Comparison of ENCODE assay signal across 10 mouse cellular contexts in genomic region chr5:52188206-52188605, GRCm38 (mm10). TPM values are rescaled to one million over a fixed set of nuclear protein-coding genes. Genes with fewer than 3 reads are reported as not detected.
DNase-seq lines count a peak whose midpoint lies in the region; ATAC-seq and TF ChIP-seq lines count a peak whose summit lies in the region.
"Had no signal": no experiment of that assay in that cellular context is flagged by ENCODE, and none has a peak within 500 bp of the region (broad histone marks: within the 10 kb centered on the region; RNA-seq: fewer than 3 reads in every experiment).

No protein-coding gene starts in this region.

- H3K4me3 ChIP-seq in kidney, embryonic 14.5 days (ENCODE audit: low read length), result peak overlapping the region; percentile 97
- peak overlapping the region; percentile 97; the same call in 1 of the 2 replicates for H3K4me3 ChIP-seq in embryonic facial prominence, embryonic 12.5 days
- H3K4me3 ChIP-seq in hindbrain, postnatal 0 days (ENCODE audit: low read length), result peak overlapping the region; percentile 85
- peak overlapping the region; percentile 96; the same call in 1 of the 2 replicates for H3K4me3 ChIP-seq in midbrain, embryonic 15.5 days

- H3K9me3 ChIP-seq in kidney, embryonic 14.5 days (ENCODE audit: control insufficient read depth, low read length), result no peaks in the 10 kb centered on the region
- no peaks in the 10 kb centered on the region for H3K9me3 ChIP-seq in embryonic facial prominence, embryonic 12.5 days
- H3K9me3 ChIP-seq in hindbrain, postnatal 0 days (ENCODE audit: low read length), result no peaks in the 10 kb centered on the region
- H3K9me3 ChIP-seq in midbrain, embryonic 15.5 days, result no peaks in the 10 kb centered on the region

- peak overlapping the region; percentile 85 for H3K4me2 ChIP-seq in kidney, embryonic 14.5 days (replicated peaks; ENCODE audit: low read depth, low read length)
- H3K4me2 ChIP-seq in embryonic facial prominence, embryonic 12.5 days (replicated peaks), result peak overlapping the region; percentile 61
- peak overlapping the region; percentile 87 for H3K4me2 ChIP-seq in hindbrain, postnatal 0 days (ENCODE audit: low read depth, low read length)
- H3K4me2 ChIP-seq in midbrain, embryonic 15.5 days, result peak overlapping the region; percentile 66

- H3K9ac ChIP-seq in kidney, embryonic 14.5 days (ENCODE audit: low read depth, low read length), result peak overlapping the region; percentile 8; the same call in 1 of the 2 replicates
- H3K9ac ChIP-seq in embryonic facial prominence, embryonic 12.5 days, result no peak overlapping the region
- no peak overlapping the region for H3K9ac ChIP-seq in hindbrain, postnatal 0 days (replicated peaks; ENCODE audit: low read length)
- H3K9ac ChIP-seq in midbrain, embryonic 15.5 days, result no peak overlapping the region

- H3K27me3 ChIP-seq in kidney, embryonic 14.5 days (ENCODE audit: control insufficient read depth, insufficient read depth, low read length), result no peaks in the 10 kb centered on the region
- H3K27me3 ChIP-seq in embryonic facial prominence, embryonic 12.5 days, result no peaks in the 10 kb centered on the region
- no peaks in the 10 kb centered on the region for H3K27me3 ChIP-seq in hindbrain, postnatal 0 days (ENCODE audit: insufficient read depth, low read length)
- no peaks in the 10 kb centered on the region for H3K27me3 ChIP-seq in midbrain, embryonic 15.5 days (replicated peaks)

- ATAC-seq in kidney, embryonic 14.5 days (ENCODE audit: low FRiP score, low TSS enrichment), result no peak
- no peak for ATAC-seq in embryonic facial prominence, embryonic 12.5 days (ENCODE audit: insufficient number of reproducible peaks, insufficient read depth, low FRiP score, low TSS enrichment)
- no peak for ATAC-seq in hindbrain, postnatal 0 days
- no peak for ATAC-seq in midbrain, embryonic 15.5 days (replicated peaks)

- 7% methylated on average over 3 of the region's 3 CpGs for WGBS in kidney, embryonic 14.5 days
- WGBS in embryonic facial prominence, embryonic 12.5 days, result 26% methylated on average over 3 of the region's 3 CpGs
- WGBS in hindbrain, postnatal 0 days, result 16% methylated on average over 3 of the region's 3 CpGs
- WGBS in midbrain, embryonic 15.5 days, result 19% methylated on average over 3 of the region's 3 CpGs

- TF ChIP-seq CTCF in hindbrain, postnatal 0 days (IDR thresholded peaks at IDR 0.05; ENCODE audit: low read depth), result no peak

- no peak overlapping the region for H3K27ac ChIP-seq in kidney, embryonic 14.5 days (ENCODE audit: low read depth, low read length)
- H3K27ac ChIP-seq in embryonic facial prominence, embryonic 12.5 days, result no peak overlapping the region
- H3K27ac ChIP-seq in hindbrain, postnatal 0 days, result no peak overlapping the region
- no peak overlapping the region for H3K27ac ChIP-seq in midbrain, embryonic 15.5 days

- peaks cover 18% of the 10 kb centered on the region for H3K4me1 ChIP-seq in kidney, embryonic 14.5 days (ENCODE audit: control insufficient read depth, insufficient read depth, low read length)
- H3K4me1 ChIP-seq in embryonic facial prominence, embryonic 12.5 days, result peaks cover 13% of the 10 kb centered on the region
- peaks cover 9% of the 10 kb centered on the region; the same call in 1 of the 2 replicates for H3K4me1 ChIP-seq in hindbrain, postnatal 0 days (ENCODE audit: insufficient read depth, low read length)
- peaks cover 34% of the 10 kb centered on the region for H3K4me1 ChIP-seq in midbrain, embryonic 15.5 days

- peaks cover 15% of the 10 kb centered on the region for H3K36me3 ChIP-seq in kidney, embryonic 14.5 days (ENCODE audit: control insufficient read depth, insufficient read depth, low read length)
- H3K36me3 ChIP-seq in embryonic facial prominence, embryonic 12.5 days, result peaks cover 10% of the 10 kb centered on the region; the same call in 1 of the 2 replicates
- H3K36me3 ChIP-seq in hindbrain, postnatal 0 days (ENCODE audit: insufficient read depth, low read length), result 0 out of 2 replicates have a peak, but pooled peaks cover 6% of the 10 kb centered on the region
- no peaks in the 10 kb centered on the region for H3K36me3 ChIP-seq in midbrain, embryonic 15.5 days (replicated peaks)

- no peak for DNase-seq in kidney, postnatal 10 days
- DNase-seq in hindbrain, postnatal 0 days (ENCODE audit: low spot score), result no peak
- no peak for DNase-seq in right cerebral cortex, adult 2 months (ENCODE audit: low spot score in 2 of 2)
- no peak for DNase-seq in adrenal gland, adult 8-10 months
- no peak for DNase-seq in left cerebral cortex, adult 9 months (ENCODE audit: low spot score in 2 of 2)
- DNase-seq: cerebellum, postnatal 36 days; kidney, adult 18-20 months had no signal

RNA-seq across cellular contexts. Expression of gene Dhx15, which starts 2.1 kb away (rescaled TPM):
- 112 and 124 TPM in 2 replicates for polyA plus RNA-seq in kidney, embryonic 14.5 days (2014; fragmentation: Nextera tagmentation; extraction: Ambion mirVana)
- 185 and 191 TPM in 2 replicates for polyA plus RNA-seq in embryonic facial prominence, embryonic 12.5 days (2016; fragmentation: Nextera tagmentation; extraction: Ambion mirVana)
- 82.3 and 92.3 TPM in 2 replicates for total RNA-seq in hindbrain, postnatal 0 days (2014; rRNA removed)
- 70.6 and 72.7 TPM in 2 replicates for polyA plus RNA-seq in hindbrain, postnatal 0 days (2015; fragmentation: Nextera tagmentation; extraction: Ambion mirVana)
- polyA plus RNA-seq in midbrain, embryonic 15.5 days (2015; fragmentation: Nextera tagmentation; extraction: Ambion mirVana), result 127 TPM in 2 replicates
- total RNA-seq in adrenal gland, adult 8-10 months (2022), result 100 to 1,000 TPM in 3 of 4 experiments, 10 to 100 TPM in 1; 97.2 to 127 (median 119) TPM
